Mouse (Mus musculus) adrenal gland, postnatal 36 days (tissue): ENCODE data around the gene Saa1. TPM values are rescaled to one million over a fixed set of nuclear protein-coding genes. Genes with fewer than 3 reads are reported as not detected.

Source experiments
- DNase-seq, 2 experiments: peaks; one replicate each; pipeline ENCODE4 v3.0.0; 2021; ENCODE audit warnings: mixed read lengths in 1 of 2
- total RNA-seq, 2 experiments: library from RNA; stranded (reverse); gene quantifications; 2 replicates each; pipeline ENCODE4 v1.2.3; 2021

Gene Saa1
- total RNA-seq, 2 experiments from 2014 or later = 0.96 TPM; not detected in 1

DNA sequence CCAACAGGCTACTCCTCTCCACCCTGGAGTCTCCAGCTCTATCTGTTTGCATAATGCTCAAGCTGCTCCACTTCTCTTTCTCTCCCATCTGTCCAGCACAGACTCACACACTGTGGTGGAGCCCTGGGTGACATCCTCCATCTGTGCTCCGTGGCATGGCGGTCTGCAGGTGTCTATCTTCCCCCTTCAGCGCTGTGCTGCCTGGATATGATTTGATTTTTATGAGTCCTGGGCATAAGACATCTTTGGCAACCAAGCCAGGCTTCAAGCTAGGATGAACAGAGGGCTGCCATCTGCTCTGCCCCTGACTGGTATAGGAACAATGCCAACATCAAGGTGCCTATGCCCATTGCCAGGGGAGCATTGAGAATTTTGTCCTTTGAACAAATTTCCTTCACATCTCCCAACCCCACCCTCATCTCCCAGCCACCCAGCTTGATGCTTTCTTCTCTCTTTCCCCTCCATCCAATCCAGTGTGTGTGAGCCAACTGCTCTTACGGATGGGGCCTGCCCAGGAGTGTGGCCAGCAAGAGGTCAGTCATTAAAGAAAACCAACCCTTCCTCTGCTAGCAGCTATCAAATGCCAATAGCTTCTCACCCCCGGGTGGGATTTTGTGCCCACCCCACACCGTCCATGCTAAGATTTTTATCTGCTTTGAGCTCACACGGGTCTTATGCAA is 24.0 kb downstream of the Saa1 start:
- no peak for DNase-seq

DNA sequence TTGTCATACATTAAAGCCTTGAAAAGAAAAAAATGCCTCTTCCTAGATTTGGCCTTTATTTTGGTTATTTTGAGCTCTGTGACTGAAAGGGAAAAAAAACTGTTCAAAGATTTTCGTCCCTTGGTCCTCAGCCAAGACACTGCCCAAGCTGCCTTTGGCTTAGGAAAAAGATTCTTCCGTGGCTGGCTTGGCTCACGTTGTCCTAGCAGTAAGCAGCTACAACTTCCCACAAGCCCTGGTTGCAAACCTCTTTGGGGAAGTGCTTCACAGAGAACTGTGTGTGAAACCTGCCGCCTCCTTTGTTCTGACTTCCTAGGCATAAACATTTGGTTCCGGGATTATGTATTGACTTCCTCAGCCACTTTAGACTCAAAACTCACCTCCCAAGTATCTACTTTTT is 25.9 kb downstream of the Saa1 start:
- peak; percentile 41 to 63 for DNase-seq

DNA sequence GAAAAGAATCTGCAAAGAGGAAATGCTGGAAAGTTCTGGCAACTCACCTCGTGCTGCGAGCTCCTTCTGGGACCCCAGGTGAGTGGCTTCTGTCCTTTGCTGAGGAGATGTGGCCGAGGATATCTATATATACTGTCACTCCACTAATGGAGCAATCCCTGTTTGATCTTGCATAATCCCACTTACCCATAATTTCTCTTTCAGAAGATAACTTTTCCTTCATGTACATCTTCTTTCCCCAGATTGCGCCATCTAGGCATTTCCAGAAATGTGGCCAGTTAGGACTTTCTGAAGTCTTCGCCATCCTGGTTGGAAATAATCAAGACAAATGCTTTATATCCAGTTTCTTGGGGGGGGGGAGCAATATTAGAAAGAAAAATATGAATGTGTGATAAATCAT is 27.2 kb downstream of the Saa1 start, which contains the start of gene Saa3:
Gene Saa3, minus strand, starts transcription at position 101 of the 400 bp plus-strand sequence.
- DNase-seq = no peak

DNA sequence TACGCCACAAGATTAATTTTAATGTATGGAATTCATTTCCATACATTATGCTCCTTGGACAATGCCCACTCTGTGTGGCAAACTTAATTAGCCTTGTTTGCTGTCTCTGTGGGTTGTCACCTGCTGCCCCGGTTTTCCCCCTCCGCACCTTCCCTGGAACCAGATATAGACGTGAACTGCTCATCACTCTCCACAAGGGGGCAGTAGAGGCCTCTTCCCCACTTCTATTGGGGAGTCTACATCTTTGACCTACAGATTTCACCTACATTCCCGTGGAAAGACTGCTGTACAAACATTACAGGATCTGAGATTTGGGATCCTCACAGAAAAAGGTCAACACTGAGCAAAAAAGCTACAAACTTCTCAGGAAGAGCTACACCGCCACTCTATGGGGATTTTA is 28.3 kb downstream of the Saa1 start:
- peak; percentile 70 to 74 for DNase-seq

DNA sequence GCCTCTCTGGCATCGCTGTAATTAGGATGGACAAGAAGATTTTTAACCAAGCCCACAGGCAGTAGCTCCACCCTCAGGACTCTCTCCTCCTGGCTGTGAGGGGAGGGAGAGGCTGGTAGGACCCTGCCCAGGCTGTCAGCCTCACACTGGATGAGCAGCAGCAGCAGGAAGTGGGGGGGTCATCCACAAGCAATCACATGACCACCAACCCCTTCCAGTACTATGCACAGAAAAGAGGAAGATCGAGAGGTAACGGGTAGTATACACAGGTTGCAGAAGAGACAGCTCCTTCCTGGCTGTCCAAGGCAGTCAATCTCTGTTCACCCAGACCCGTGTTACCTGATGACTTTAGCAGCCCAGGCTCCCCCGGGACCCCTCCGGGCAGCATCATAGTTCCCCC is 30.5 kb downstream of the Saa1 start:
- no peak for DNase-seq

DNA sequence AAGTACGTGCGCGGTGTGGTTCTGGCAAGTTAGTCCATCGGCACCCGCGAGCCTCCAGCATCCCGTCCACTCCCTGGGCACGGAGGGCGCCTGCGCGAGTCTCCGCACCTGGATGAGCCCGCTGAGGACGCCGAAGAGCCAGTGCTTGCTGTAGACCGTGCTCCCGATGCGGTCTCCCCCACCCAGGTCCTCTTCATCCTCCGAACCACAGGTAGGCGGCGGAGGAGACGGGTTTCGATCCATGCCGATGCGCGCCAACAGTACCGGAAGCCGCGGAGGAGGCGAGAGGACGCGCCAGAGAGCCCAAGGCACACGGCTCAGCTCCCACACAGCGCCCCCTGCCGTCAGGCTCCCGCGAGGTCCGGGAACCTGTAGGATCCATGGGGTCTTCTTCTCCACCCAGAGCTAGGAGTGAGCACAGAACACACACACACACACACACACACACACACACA is 32.4 kb downstream of the Saa1 start, which contains the start of gene Saal1:
Gene Saal1, minus strand, starts transcription at position 291 of the 455 bp plus-strand sequence.
- peak; percentile 88 to 92 for DNase-seq

DNA sequence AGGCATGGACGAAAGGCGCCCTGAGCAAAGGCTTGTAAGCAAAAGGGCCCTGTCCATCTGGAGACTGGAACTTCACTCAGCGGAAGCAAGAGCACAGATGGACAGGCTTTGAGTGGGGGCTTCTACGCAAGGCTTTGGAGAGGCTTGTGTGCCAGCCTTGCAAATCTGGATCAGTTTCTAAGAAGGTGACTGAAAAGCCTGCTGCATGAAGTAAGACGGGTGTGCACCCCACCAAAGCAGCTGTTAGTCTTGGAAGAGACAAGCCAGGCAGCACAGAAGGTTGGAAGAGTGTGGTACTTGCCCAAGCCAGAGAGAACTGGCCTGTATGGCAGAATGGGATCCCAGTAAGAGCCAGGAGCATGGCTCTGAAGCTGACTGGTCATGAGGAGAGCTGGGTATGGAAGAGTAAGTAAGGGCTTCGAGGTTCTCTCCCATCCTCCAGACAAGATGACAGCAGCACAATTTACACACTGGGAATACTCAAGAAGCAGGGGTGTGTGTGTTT is 42.2 kb downstream of the Saa1 start:
- no peak for DNase-seq

DNA sequence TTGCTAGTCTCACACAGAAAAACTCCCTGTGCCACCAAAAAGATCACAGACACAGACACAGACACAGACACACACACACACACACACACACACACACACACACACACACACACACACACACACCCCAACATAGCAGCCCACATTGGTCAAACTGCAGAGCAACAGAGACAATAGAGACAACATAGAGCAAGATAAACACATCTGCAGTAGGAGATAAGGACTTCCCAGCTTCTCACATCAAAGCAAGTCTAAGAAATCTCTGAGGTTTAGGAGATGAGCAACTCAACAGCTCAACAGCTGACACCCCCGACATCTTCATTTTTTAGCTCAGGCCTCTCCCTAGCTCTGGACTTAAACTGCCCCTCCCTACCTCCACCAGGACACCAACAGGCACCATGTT is 46.0 kb downstream of the Saa1 start:
- no peak for DNase-seq

Other genes with a start within 250 kb of the Saa1 start
- gene Sergef, start 103.2 kb downstream of the Saa1 start, total RNA-seq = 10 to 100 TPM; 21.9 to 22.1 TPM
- under 1 TPM in 1 of 2 experiments, not detected in 1; 0.07 TPM for gene Tph1, start 70.4 kb downstream of the Saa1 start, total RNA-seq
- 1 to 10 TPM; 8.6 to 9.0 TPM for gene Saal1, start 32.3 kb downstream of the Saa1 start, total RNA-seq
- gene Saa3, start 27.3 kb downstream of the Saa1 start, total RNA-seq = 1 to 10 TPM; 2.1 to 2.9 TPM
- under 1 TPM in 1 of 2 experiments, not detected in 1; 0.56 TPM for gene Saa4, start 10.4 kb downstream of the Saa1 start, total RNA-seq
- gene Saa2, start 8.8 kb upstream of the Saa1 start, total RNA-seq = under 1 TPM in 1 of 2 experiments, not detected in 1; 0.79 TPM
- 10 to 100 TPM; 20.8 to 25.9 TPM for gene Hps5, start 53.1 kb upstream of the Saa1 start, total RNA-seq
- 10 to 100 TPM; 41.2 to 41.4 TPM for gene Gtf2h1, start 53.1 kb upstream of the Saa1 start, total RNA-seq
- 100 to 1,000 TPM; 439 to 497 TPM for gene Ldha, start 98.5 kb upstream of the Saa1 start, total RNA-seq
- not detected for gene Ldhc, start 118.2 kb upstream of the Saa1 start, total RNA-seq
- 10 to 100 TPM; 68.5 to 80.8 TPM for gene Tsg101, start 177.0 kb upstream of the Saa1 start, total RNA-seq
- 10 to 100 TPM; 16.8 to 21.9 TPM for gene Uevld, start 215.5 kb upstream of the Saa1 start, total RNA-seq
- not detected for gene Gm9999, start 240.6 kb upstream of the Saa1 start, total RNA-seq